Mouse (Mus musculus) right cerebral cortex, adult 18-20 months (tissue): ENCODE measurements around the gene B9d2.
"Not testable (repeated sequence)": the region's sequence is repeated elsewhere in the genome, so short reads cannot be mapped to it uniquely, and the experiment has no call there.

ENCODE experiments used
- DNase-seq: peaks from one replicate; pipeline ENCODE4 v3.0.0; 2022; ENCODE audit warnings: mixed read lengths

B9d2 gene

GRCm38 (mm10) chr7:25704716-25705364 lies 24.3 kb downstream of the B9d2 start:
- DNase-seq: no peak

GRCm38 (mm10) chr7:25705801-25706251 lies 25.2 kb downstream of the B9d2 start:
- peak; percentile 69 for DNase-seq

GRCm38 (mm10) chr7:25706578-25707170 lies 26.1 kb downstream of the B9d2 start:
- no peak for DNase-seq

DNA sequence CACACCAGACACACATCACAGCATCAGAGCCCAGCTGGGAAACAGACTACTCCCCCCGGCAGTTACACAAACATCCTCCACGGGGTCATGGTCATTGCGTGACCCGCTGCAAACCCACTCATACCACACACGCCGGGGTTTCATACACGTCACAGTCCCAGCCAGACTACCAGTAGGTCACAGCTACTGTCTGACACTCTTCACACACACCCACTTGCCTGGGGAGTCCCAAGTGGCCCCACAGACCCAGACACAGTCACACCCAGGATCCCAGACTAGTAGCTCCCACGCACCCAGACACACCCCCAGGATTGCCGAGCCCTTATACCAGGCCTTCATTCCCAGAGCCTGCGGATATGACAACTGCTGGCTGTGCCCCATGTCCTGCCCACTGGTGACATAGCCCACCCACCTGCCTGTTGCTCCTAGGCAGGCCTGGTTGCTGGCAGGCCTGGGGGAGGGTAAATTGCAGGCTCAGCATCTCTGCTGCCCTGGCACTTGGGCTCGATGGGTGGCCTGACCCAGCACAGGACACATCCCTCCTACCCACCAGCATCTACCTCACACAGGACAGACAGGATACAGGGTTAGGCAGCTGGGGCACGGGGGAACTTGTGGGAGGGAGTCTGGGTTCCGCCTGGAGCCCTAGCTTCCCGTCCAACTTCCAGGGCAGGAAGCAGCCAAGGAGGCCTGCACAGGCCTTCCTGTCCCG lies 27.2 kb downstream of the B9d2 start:
- DNase-seq: no peak

DNA sequence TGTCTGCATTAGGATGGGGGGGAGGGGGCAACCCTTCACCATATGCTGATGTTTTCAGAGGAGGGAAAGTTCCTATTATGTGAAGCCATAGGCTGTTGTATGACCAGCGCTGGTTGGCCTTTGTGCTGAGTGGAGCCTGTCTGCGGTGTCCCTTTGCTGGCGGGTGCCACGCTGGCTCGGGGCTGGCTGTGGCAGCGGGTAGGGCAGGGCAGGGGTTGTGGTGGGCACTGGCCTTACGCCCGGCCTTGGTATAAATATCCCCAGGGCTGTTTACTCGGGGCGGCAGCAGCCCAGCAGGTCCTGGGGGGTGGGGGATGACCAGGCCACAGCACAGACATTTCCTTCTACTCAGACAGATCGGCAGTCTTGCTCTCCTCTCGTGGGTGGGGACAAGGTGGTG lies 29.4 kb downstream of the B9d2 start:
- no peak for DNase-seq

GRCm38 (mm10) chr7:25710519-25711130 lies 30.0 kb downstream of the B9d2 start:
- peak; percentile 81 for DNase-seq

GRCm38 (mm10) chr7:25711165-25711564 lies 30.6 kb downstream of the B9d2 start:
- no peak for DNase-seq

DNA sequence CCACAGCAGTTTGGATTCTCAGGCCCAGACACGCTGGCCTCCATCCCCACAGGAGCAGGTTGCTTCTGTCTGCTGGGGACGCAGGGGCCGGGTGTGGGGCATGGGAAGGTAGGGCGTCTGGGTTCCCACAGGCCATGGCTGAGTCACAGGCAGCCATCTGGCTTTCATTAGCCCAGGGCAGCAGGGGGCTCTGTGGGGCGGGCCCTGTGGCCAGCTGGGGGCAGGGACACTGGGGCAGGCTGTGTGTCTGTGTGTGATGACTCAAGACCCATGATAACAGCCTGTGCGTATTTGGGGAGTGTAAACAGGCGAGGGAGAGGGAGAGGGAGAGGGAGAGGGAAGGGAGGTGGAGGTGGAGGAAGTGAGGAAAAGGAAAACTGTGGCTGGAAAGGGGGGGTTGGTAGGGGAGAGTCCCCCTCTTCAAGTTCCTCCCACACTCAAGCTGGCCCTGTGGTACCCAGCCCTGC lies 31.2 kb downstream of the B9d2 start:
- peak; percentile 76 for DNase-seq

GRCm38 (mm10) chr7:25712801-25713200 lies 32.2 kb downstream of the B9d2 start:
- no peak for DNase-seq

DNA sequence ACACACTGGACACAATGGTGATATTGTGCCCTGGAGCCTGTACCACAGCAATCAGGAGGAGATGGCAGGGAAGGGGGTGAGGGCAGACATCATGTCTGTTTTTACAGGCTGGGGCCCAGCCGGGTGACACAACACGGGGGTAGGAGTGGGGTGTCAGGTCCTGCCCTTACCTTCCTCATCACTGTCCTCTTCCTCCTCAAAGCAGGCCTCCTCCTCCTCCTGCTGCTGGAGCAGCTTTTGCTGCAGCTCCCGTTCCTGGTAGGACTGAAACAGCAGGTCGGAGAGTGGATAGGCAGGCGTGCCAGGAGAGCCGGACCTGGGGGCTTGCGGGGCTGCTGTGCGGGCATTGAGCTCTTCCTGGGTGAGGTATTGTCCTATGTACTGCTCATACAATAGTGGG lies 34.0 kb downstream of the B9d2 start:
- no peak for DNase-seq

DNA sequence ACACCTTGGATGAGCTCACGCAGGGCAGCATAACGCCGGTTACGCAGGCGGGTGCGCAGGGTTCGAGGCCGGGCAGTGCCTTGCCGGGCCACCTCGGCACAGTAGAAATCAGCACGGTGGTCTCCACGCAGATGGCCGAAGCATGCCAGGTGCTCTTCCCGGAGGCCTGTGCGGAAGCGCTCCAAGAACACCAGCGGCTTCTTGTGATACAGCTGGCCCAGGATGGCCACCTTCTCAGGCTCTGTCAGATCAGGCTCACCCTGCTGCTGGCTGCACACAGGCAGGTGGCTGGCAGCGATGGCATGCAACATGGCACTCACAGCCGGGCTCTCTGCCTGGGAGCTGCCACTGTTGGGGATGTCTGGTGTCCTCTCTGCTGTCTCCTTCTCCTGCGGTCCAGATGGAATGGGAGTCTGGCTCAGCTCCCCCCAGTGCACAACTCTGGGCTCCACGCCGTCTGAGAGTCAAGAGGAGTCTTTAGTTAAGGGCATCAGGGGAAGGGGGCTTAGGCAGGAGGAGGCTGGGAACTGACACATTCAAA lies 35.2 kb downstream of the B9d2 start:
- no peak for DNase-seq

GRCm38 (mm10) chr7:25717478-25717877 lies 36.9 kb downstream of the B9d2 start:
- DNase-seq: no peak

- peak; percentile 96 for DNase-seq
Measured at GRCm38 (mm10) chr7:25718788-25719417, 38.3 kb downstream of the B9d2 start, which contains the start of gene Ccdc97. TSS of gene Ccdc97 (minus strand) at chr7:25719088.

DNA sequence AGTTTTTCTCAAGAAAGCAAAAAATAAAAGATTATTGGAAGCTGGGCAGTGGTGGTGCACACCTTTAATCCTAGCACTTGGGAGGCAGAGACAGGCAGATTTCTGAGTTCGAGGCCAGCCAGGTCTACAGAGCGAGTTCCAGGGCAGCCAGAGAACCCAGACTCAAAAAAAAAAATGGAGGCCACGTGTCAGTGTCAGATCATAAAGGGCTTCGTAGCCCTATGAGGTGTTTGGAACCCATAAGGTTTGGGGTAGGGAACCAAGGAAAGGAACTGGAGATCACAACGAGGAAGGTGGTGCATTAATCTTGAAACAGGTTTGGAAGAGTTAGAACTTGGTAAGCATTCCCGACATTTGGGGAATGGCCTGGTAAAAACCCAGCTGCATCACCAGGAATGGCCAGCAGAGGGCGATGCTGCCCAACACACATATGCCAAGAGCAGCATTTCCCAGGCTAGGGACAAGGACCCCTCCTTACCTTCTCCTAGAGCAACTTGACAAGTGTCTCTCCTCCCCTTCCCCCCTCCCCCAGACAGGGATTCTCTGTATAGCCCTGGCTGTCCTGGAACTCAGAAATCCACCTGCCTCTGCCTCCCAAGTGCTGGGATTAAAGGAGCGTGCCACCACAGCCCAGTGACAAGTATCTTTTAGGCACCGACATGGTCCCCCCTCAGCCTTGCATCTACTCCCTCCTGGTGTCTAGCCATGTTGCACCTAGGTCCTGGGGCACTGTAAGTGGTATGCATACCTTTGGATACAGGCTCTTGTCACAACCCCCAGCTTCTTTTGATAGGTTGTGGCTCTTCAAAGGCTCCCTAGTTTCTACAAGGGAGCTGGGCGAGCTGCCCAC lies 39.4 kb downstream of the B9d2 start:
- DNase-seq: peak; percentile 70

- DNase-seq: no peak
Measured at GRCm38 (mm10) chr7:25720760-25721159, 40.2 kb downstream of the B9d2 start.

GRCm38 (mm10) chr7:25721776-25722175 lies 41.2 kb downstream of the B9d2 start:
- not testable (repeated sequence) for DNase-seq

- peak; percentile 57 for DNase-seq
Measured at GRCm38 (mm10) chr7:25725886-25726285, 45.3 kb downstream of the B9d2 start.

- no peak for DNase-seq
Measured at GRCm38 (mm10) chr7:25727800-25728199, 47.2 kb downstream of the B9d2 start.

- no peak for DNase-seq
Measured at GRCm38 (mm10) chr7:25729396-25729795, 48.8 kb downstream of the B9d2 start.

DNA sequence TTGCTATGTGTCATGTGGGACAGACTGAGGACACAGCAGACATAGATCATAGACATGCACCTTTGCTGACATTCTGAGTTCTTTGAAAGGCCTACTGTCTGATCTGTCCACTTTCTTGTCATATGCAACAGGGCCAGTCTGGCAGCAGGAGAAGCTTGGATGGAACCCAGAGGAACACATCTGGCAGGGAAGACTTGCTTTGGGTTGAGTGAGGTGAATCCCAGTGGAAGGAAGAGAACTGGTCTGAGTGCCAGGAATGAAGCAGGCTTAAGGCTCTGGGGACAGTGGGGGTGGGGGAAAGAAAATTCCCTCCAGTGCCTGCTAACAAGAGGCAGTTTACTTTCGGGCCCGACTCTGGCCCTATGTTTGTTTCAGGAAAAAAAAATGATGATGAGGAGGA lies 49.3 kb downstream of the B9d2 start:
- no peak for DNase-seq

GRCm38 (mm10) chr7:25731294-25732055 lies 50.9 kb downstream of the B9d2 start:
- no peak for DNase-seq
